Mouse (Mus musculus) kidney, embryonic 16.5 days (tissue): ENCODE data around the gene Zfr. TPM values are rescaled to one million over a fixed set of nuclear protein-coding genes. Genes with fewer than 3 reads are reported as not detected.

Source experiments
- ATAC-seq: fragments of 200-750 bp; cut with Nextera tagmentation; 2 replicates; pipeline ENCODE4 v1.8.0; 2017; ENCODE audit warnings: moderate TSS enrichment; ENCODE audit not compliant: low FRiP score, low TSS enrichment
- H3K27ac ChIP-seq: fragments of 300-500 bp; sonication (generic); 2 replicates; pipeline ENCODE4 v1.5.1; 2014; ENCODE audit warnings: low read length
- H3K27me3 ChIP-seq: fragments of 300-500 bp; sonication (generic); 2 replicates; pipeline ENCODE4 v1.6.1; 2014; ENCODE audit warnings: low read length, control low read depth, mixed read lengths; ENCODE audit not compliant: insufficient read depth
- H3K36me3 ChIP-seq: fragments of 300-500 bp; sonication (generic); 2 replicates; pipeline ENCODE4 v1.6.1; 2014; ENCODE audit warnings: low read length, control low read depth, mixed read lengths; ENCODE audit not compliant: insufficient read depth
- H3K4me1 ChIP-seq: fragments of 300-500 bp; sonication (generic); 2 replicates; pipeline ENCODE4 v1.6.1; 2014; ENCODE audit warnings: low read length, control low read depth, mixed read lengths; ENCODE audit not compliant: insufficient read depth
- H3K4me2 ChIP-seq: fragments of 300-500 bp; sonication (generic); replicated peaks from 2 replicates; pipeline ENCODE4 v1.6.1; 2014; ENCODE audit warnings: low read depth, low read length
- H3K4me3 ChIP-seq: fragments of 300-500 bp; sonication (generic); 2 replicates; pipeline ENCODE4 v1.5.1; 2014; ENCODE audit warnings: mild to moderate bottlenecking, low read length
- H3K9ac ChIP-seq: fragments of 300-500 bp; sonication (generic); replicated peaks from 2 replicates; pipeline ENCODE4 v1.6.1; 2014; ENCODE audit warnings: low read length
- H3K9me3 ChIP-seq: fragments of 300-500 bp; sonication (generic); 2 replicates; pipeline ENCODE4 v1.6.1; 2016; ENCODE audit warnings: low read length, control low read depth
- WGBS: fragments of 180-500 bp; shearing (Covaris S2); extraction: QIAGEN DNeasy Blood & Tissue Kit; methylation state at CpG from one replicate; pipeline ENCODE4 v1.1.7; 2014; 5-methylcytosine and 5-hydroxymethylcytosine counted together
- polyA plus RNA-seq: library from polyadenylated mRNA; unstranded; fragments of >200 nt; fragmentation: Nextera tagmentation; extraction: Ambion mirVana; gene quantifications from 2 replicates; pipeline ENCODE4 v1.2.1, GENCODE M21; 2015

The Zfr gene
- polyA plus RNA-seq, 1 experiment from 2014 or later, result 101 TPM

- Histone ChIP-seq H3K36me3 (no peaks in the 10 kb centered on the region), H3K4me3 (no peak overlapping the region), H3K9me3 (no peaks in the 10 kb centered on the region), H3K27ac (no peak overlapping the region), H3K27me3 (no peaks in the 10 kb centered on the region), H3K4me2 (no peak overlapping the region), H3K4me1 (peaks cover 15% of the 10 kb centered on the region; the same call in 1 of the 2 replicates), H3K9ac (no peak overlapping the region)
- WGBS, result 83% methylated on average over 11 of the region's 11 CpGs
- ATAC-seq, result peak; percentile 24; the same call in 1 of the 2 replicates
Observed at GRCm38 (mm10) chr15:12218583-12219382, 101.2 kb downstream of the Zfr start.

GRCm38 (mm10) chr15:12221131-12221530, 103.5 kb downstream of the Zfr start:
- Histone ChIP-seq H3K4me1 (peaks cover 15% of the 10 kb centered on the region), H3K4me2 (no peak overlapping the region), H3K4me3 (no peak overlapping the region), H3K9me3 (no peaks in the 10 kb centered on the region), H3K9ac (no peak overlapping the region), H3K27me3 (no peaks in the 10 kb centered on the region), H3K27ac (no peak overlapping the region), H3K36me3 (no peaks in the 10 kb centered on the region)
- ATAC-seq, result peak; percentile 13; the same call in 1 of the 2 replicates
- WGBS, result 74% methylated on average over 13 of the region's 13 CpGs

GRCm38 (mm10) chr15:12222564-12223302, 105.1 kb downstream of the Zfr start:
- no peaks in the 10 kb centered on the region for H3K9me3 ChIP-seq
- H3K36me3 ChIP-seq, result no peaks in the 10 kb centered on the region
- H3K4me1 ChIP-seq, result peaks cover 15% of the 10 kb centered on the region
- no peak for ATAC-seq
- no peaks in the 10 kb centered on the region for H3K27me3 ChIP-seq
- no peak overlapping the region for H3K27ac ChIP-seq
- WGBS, result 56% methylated on average over 8 of the region's 8 CpGs
- no peak overlapping the region for H3K4me2 ChIP-seq
- no peak overlapping the region for H3K4me3 ChIP-seq
- H3K9ac ChIP-seq, result no peak overlapping the region

- H3K36me3 ChIP-seq, result no peaks in the 10 kb centered on the region
- peaks cover 20% of the 10 kb centered on the region for H3K4me1 ChIP-seq
- no peak overlapping the region for H3K9ac ChIP-seq
- no peak for ATAC-seq
- H3K27ac ChIP-seq, result no peak overlapping the region
- H3K27me3 ChIP-seq, result no peaks in the 10 kb centered on the region
- no peak overlapping the region for H3K4me3 ChIP-seq
- H3K9me3 ChIP-seq, result no peaks in the 10 kb centered on the region
- H3K4me2 ChIP-seq, result no peak overlapping the region
- WGBS, result 84% methylated on average over 6 of the region's 6 CpGs
Observed at GRCm38 (mm10) chr15:12223393-12223792, 105.8 kb downstream of the Zfr start.

- Histone ChIP-seq H3K4me2 (no peak overlapping the region), H3K9ac (no peak overlapping the region), H3K27ac (no peak overlapping the region), H3K4me3 (no peak overlapping the region), H3K27me3 (no peaks in the 10 kb centered on the region), H3K9me3 (no peaks in the 10 kb centered on the region), H3K4me1 (peaks cover 20% of the 10 kb centered on the region), H3K36me3 (no peaks in the 10 kb centered on the region)
- ATAC-seq, result no peak
- WGBS, result 81% methylated on average over 2 of the region's 2 CpGs
Observed at GRCm38 (mm10) chr15:12224239-12224638, 106.6 kb downstream of the Zfr start.

GRCm38 (mm10) chr15:12225062-12225461, 107.4 kb downstream of the Zfr start:
- ATAC-seq, result peak; percentile 28; the same call in 1 of the 2 replicates
- Histone ChIP-seq H3K36me3 (no peaks in the 10 kb centered on the region), H3K4me1 (peaks cover 17% of the 10 kb centered on the region), H3K4me2 (no peak overlapping the region), H3K27ac (no peak overlapping the region), H3K9me3 (no peaks in the 10 kb centered on the region), H3K4me3 (no peak overlapping the region), H3K27me3 (no peaks in the 10 kb centered on the region), H3K9ac (no peak overlapping the region)
- 61% methylated on average over 4 of the region's 4 CpGs for WGBS

GRCm38 (mm10) chr15:12226908-12227307, 109.3 kb downstream of the Zfr start:
- no peaks in the 10 kb centered on the region for H3K9me3 ChIP-seq
- 91% methylated on average over 15 of the region's 15 CpGs for WGBS

GRCm38 (mm10) chr15:12227355-12227754, 109.7 kb downstream of the Zfr start:
- Histone ChIP-seq H3K4me3 (no peak overlapping the region), H3K9ac (no peak overlapping the region), H3K9me3 (no peaks in the 10 kb centered on the region), H3K4me2 (no peak overlapping the region), H3K27me3 (no peaks in the 10 kb centered on the region), H3K27ac (peak overlapping the region; percentile 70; the same call in 1 of the 2 replicates), H3K4me1 (peaks cover 7% of the 10 kb centered on the region), H3K36me3 (no peaks in the 10 kb centered on the region)
- no peak for ATAC-seq
- WGBS, result 68% methylated on average over 4 of the region's 4 CpGs

More at GRCm38 (mm10) chr15:12226908-12227307, 109.3 kb downstream of the Zfr start:
- H3K4me3 ChIP-seq, result no peak overlapping the region
- no peaks in the 10 kb centered on the region for H3K27me3 ChIP-seq
- H3K36me3 ChIP-seq, result no peaks in the 10 kb centered on the region
- H3K27ac ChIP-seq, result peak overlapping the region; percentile 70; the same call in 1 of the 2 replicates
- no peak for ATAC-seq
- H3K4me2 ChIP-seq, result no peak overlapping the region
- H3K9ac ChIP-seq, result no peak overlapping the region
- peaks cover 12% of the 10 kb centered on the region for H3K4me1 ChIP-seq

GRCm38 (mm10) chr15:12229603-12230242, 112.1 kb downstream of the Zfr start:
- H3K4me1 ChIP-seq, result peaks cover 9% of the 10 kb centered on the region; the same call in 1 of the 2 replicates
- H3K27ac ChIP-seq, result no peak overlapping the region; the same call in 1 of the 2 replicates
- ATAC-seq, result no peak
- H3K27me3 ChIP-seq, result no peaks in the 10 kb centered on the region
- 76% methylated on average over 10 of the region's 10 CpGs for WGBS
- H3K4me3 ChIP-seq, result no peak overlapping the region
- H3K4me2 ChIP-seq, result no peak overlapping the region
- no peaks in the 10 kb centered on the region for H3K9me3 ChIP-seq
- peaks cover 12% of the 10 kb centered on the region for H3K36me3 ChIP-seq
- no peak overlapping the region for H3K9ac ChIP-seq
